Mouse (Mus musculus) heart, postnatal 10 days (tissue): ENCODE data around the gene Dnajb7. TPM values are rescaled to one million over a fixed set of nuclear protein-coding genes. Genes with fewer than 3 reads are reported as not detected.
"Not testable (repeated sequence)": the region's sequence is repeated elsewhere in the genome, so short reads cannot be mapped to it uniquely, and the experiment has no call there.

Source experiments
- DNase-seq, 2 experiments: peaks; one replicate each; pipeline ENCODE4 v3.0.0; 2021
- intact Hi-C: fragments of 180-260 bp; cut with DNase I; formaldehyde crosslinking; loops from one replicate; pipeline ENCODE4 v1.15.1; 2025
- total RNA-seq, 2 experiments: library from RNA; stranded (reverse); gene quantifications; 2 replicates each; pipeline ENCODE4 v1.2.3; 2021

The Dnajb7 gene
- total RNA-seq: not detected

GRCm38 (mm10) chr15:81408199-81408598, at the start of gene Dnajb7:
Dnajb7 (minus strand) TSS chr15:81408299.
- intact Hi-C loops: no loop called here
- no peak for DNase-seq

GRCm38 (mm10) chr15:81448463-81448862, 40.4 kb upstream of the Dnajb7 start:
- peak; percentile 82 to 89 for DNase-seq
- intact Hi-C loops: loop anchor here (1.0 to 2.0 kb wide), 2 partner anchors 158 to 222 kb away; no protein-coding TSS in a partner anchor

GRCm38 (mm10) chr15:81439236-81439635, 31.1 kb upstream of the Dnajb7 start:
- intact Hi-C loops: no loop called here

GRCm38 (mm10) chr15:81438345-81438744, 30.2 kb upstream of the Dnajb7 start:
- intact Hi-C loops: no loop called here

More at GRCm38 (mm10) chr15:81439236-81439635, 31.1 kb upstream of the Dnajb7 start:
- no peak for DNase-seq

GRCm38 (mm10) chr15:81431195-81431594, 23.1 kb upstream of the Dnajb7 start:
- intact Hi-C loops: no loop called here
- no peak for DNase-seq

More at GRCm38 (mm10) chr15:81438345-81438744, 30.2 kb upstream of the Dnajb7 start:
- DNase-seq: no peak

GRCm38 (mm10) chr15:81427947-81428346, 19.8 kb upstream of the Dnajb7 start:
- intact Hi-C loops: no loop called here
- DNase-seq: no peak

- intact Hi-C loops: no loop called here
- no peak for DNase-seq
Observed at GRCm38 (mm10) chr15:81425311-81425710, 17.2 kb upstream of the Dnajb7 start.

- intact Hi-C loops: no loop called here
- DNase-seq: peak in 1 of 2 experiments; percentile 3
Observed at GRCm38 (mm10) chr15:81422156-81422681, 14.1 kb upstream of the Dnajb7 start.

GRCm38 (mm10) chr15:81421454-81421853, 13.4 kb upstream of the Dnajb7 start:
- intact Hi-C loops: no loop called here
- peak in 1 of 2 experiments; percentile 5 for DNase-seq

- no peak for DNase-seq
- intact Hi-C loops: no loop called here
Observed at GRCm38 (mm10) chr15:81418065-81418464, 10.0 kb upstream of the Dnajb7 start.

GRCm38 (mm10) chr15:81416763-81417310, 8.7 kb upstream of the Dnajb7 start:
- intact Hi-C loops: not testable (repeated sequence)
- DNase-seq: peak; percentile 67 to 71

GRCm38 (mm10) chr15:81405008-81405407, 3.1 kb downstream of the Dnajb7 start:
- no peak for DNase-seq
- intact Hi-C loops: no loop called here

- peak; percentile 97 to 99 for DNase-seq
- intact Hi-C loops: no loop called here
Observed at GRCm38 (mm10) chr15:81399638-81400315, 8.3 kb downstream of the Dnajb7 start, which contains the start of the genes St13 and Xpnpep3. St13 (minus strand) TSS chr15:81400077. Xpnpep3 (plus strand) TSS chr15:81400138.

GRCm38 (mm10) chr15:81399297-81399637, 8.8 kb downstream of the Dnajb7 start:
- no peak for DNase-seq
- intact Hi-C loops: no loop called here

- intact Hi-C loops: no loop called here
- no peak for DNase-seq
Observed at GRCm38 (mm10) chr15:81398189-81398588, 9.9 kb downstream of the Dnajb7 start.

- DNase-seq: no peak
- intact Hi-C loops: no loop called here
Observed at GRCm38 (mm10) chr15:81394211-81394915, 13.7 kb downstream of the Dnajb7 start.

GRCm38 (mm10) chr15:81392997-81393396, 15.1 kb downstream of the Dnajb7 start:
- intact Hi-C loops: no loop called here
- peak; percentile 13 to 14 for DNase-seq

- no peak for DNase-seq
- intact Hi-C loops: no loop called here
Observed at GRCm38 (mm10) chr15:81386327-81386726, 21.8 kb downstream of the Dnajb7 start.

- DNase-seq: no peak
- intact Hi-C loops: no loop called here
Observed at GRCm38 (mm10) chr15:81378845-81379244, 29.3 kb downstream of the Dnajb7 start.

- no peak for DNase-seq
- intact Hi-C loops: no loop called here
Observed at GRCm38 (mm10) chr15:81374621-81375020, 33.5 kb downstream of the Dnajb7 start.

GRCm38 (mm10) chr15:81370356-81370755, 37.7 kb downstream of the Dnajb7 start:
- intact Hi-C loops: no loop called here
- DNase-seq: no peak
